Mouse (Mus musculus) G1E (cell line): ENCODE measurements at regions not wholly inside any gene's neighbourhood (a gene's known extent, or its start where the extent isn't known, plus 50 kb on each side); places are given as distances from the start of the nearest gene placed in this dataset.

Experiments
- ATAC-seq: 2 replicates; pipeline ENCODE4 v1.8.0; 2016; ENCODE audit warnings: mild to moderate bottlenecking; ENCODE audit not compliant: insufficient number of reproducible peaks, poor library complexity, low FRiP score, severe bottlenecking; ENCODE audit errors: extremely low read depth
- DNase-seq: peaks from one replicate; pipeline ENCODE4 v3.0.0; 2012; ENCODE audit warnings: low spot score
- H3K27me3 ChIP-seq: 2 replicates; pipeline ENCODE4 v1.6.1; 2012; ENCODE audit warnings: mild to moderate bottlenecking, low read length, inconsistent platforms; ENCODE audit not compliant: insufficient read depth
- H3K36me3 ChIP-seq: replicated peaks from 2 replicates; pipeline ENCODE3; 2012; ENCODE audit warnings: mild to moderate bottlenecking, inconsistent platforms
- H3K4me1 ChIP-seq: 2 replicates; pipeline ENCODE4 v1.6.1; 2012; ENCODE audit warnings: low read depth, low read length, inconsistent platforms, mixed read lengths; ENCODE audit not compliant: insufficient read depth
- H3K4me3 ChIP-seq: 2 replicates; pipeline ENCODE4 v1.5.1; 2012; ENCODE audit warnings: low read depth, mild to moderate bottlenecking, inconsistent platforms, low read length, moderate library complexity, mixed read lengths
- H3K9me3 ChIP-seq: replicated peaks from 2 replicates; pipeline ENCODE4 v1.6.1; 2012; ENCODE audit warnings: inconsistent platforms
- CTCF ChIP-seq: IDR thresholded peaks from 2 replicates; pipeline ENCODE4 v1.5.1; 2012; ENCODE audit warnings: low read depth, low read length, inconsistent platforms, mixed read lengths
- GATA1 ChIP-seq: IDR thresholded peaks from 2 replicates; pipeline ENCODE4 v1.6.1; 2012; ENCODE audit warnings: borderline replicate concordance, low read length, inconsistent platforms, mixed read lengths
- GATA2 ChIP-seq: IDR thresholded peaks from 2 replicates; pipeline ENCODE4 v1.6.1; 2012; ENCODE audit warnings: low read depth, low read length, inconsistent platforms, borderline replicate concordance
- POLR2AphosphoS5 ChIP-seq: IDR thresholded peaks from 2 replicates; pipeline ENCODE4 v1.6.1; 2012; ENCODE audit warnings: low read depth, low read length, inconsistent platforms; ENCODE audit not compliant: insufficient replicate concordance
- TAL1 ChIP-seq: conservative IDR thresholded peaks from 2 replicates; pipeline ENCODE4 v1.6.1; 2012; ENCODE audit warnings: low read depth, low read length, inconsistent platforms, mixed read lengths

DNA sequence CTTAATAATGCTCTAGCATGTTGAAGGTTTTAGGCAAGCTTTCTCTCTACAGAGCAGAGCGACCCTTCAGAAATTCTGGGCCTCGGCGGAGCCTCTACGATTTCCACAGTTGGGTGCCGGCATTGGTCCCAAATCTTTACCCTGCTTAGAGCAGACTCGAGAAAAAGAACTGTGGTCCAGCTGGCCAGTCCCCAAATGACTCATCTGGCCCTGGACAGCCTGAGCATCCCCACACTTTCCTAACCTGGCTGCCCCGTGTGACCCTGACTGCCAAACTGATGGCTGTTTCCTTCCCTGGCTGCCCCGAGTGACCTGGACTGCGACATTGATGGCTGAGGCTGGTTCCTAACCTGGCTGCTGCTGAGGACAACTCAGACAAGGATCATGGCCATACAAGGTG, 191.0 kb upstream of the Bmper start:
- Histone ChIP-seq H3K4me1 (no peaks in the 10 kb centered on the region), H3K4me3 (no peak overlapping the region), H3K36me3 (no peaks in the 10 kb centered on the region), H3K9me3 (no peaks in the 10 kb centered on the region), H3K27me3 (peaks cover 23% of the 10 kb centered on the region; the same call in 1 of the 2 replicates)
- DNase-seq, result no peak
- ATAC-seq, result no peak
- TF ChIP-seq POLR2AphosphoS5 (no peak), GATA2 (no peak), GATA1 (no peak), TAL1 (no peak), CTCF (no peak)

DNA sequence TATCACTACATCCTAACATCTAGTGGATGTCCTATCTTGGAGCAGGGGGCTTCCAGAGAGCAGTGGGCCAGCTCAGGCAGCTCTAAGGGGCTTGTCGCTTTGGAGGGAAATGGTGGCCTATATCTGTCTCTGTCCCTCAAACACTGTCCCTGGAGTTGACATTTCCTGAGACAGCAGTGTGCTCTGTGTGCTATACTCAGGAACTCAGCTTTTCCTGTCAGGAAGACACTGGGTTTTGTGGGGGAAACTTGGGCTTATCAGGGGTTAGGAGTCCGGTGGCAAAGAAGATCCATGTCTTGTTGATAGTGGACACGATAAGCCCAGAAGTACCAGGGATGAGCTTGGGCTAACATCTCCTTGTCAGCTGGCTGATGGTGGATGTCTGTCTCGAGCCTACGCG, 187.6 kb upstream of the Bmper start:
- ATAC-seq, result no peak
- DNase-seq, result no peak

DNA sequence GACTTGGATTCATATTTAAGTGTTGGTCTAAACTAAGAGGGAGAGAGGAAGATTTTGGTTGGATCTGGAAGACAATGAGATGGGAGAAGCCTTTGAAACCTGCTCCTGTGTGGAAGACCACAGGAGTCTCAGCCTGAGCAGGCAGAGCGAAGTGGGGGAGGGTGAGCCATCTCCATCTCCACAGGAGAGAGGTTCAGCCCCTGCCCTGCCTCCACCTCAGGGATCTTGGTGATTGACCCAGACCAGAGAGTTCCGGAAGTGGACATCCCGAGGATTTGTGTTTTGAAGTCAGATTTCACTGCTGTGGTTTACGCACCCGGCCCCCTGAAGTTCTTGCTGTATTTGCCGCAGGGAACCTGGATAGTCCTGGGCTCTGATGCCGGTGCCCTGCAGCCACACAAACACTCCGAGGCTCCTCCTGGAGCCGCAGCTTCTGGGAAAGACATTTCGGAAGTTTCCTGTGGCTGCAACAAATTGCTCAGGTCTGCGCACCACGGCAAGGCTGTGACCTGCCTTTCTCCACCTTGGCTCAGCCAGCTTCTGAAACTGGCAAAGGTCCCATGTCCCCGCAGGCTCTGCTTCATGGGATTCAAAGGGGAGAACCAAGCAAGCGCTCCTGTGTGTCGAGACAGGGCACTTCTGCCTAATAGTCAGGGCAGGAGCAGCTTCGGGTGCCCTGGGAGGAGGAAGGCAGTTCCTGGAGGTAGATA, 186.8 kb upstream of the Bmper start:
- H3K27me3 ChIP-seq, result peaks cover 21% of the 10 kb centered on the region
- no peak for TF ChIP-seq GATA1
- TF ChIP-seq CTCF, result no peak
- TF ChIP-seq TAL1, result no peak
- TF ChIP-seq GATA2, result no peak
- no peak for TF ChIP-seq POLR2AphosphoS5
- DNase-seq, result no peak
- no peaks in the 10 kb centered on the region for H3K9me3 ChIP-seq
- ATAC-seq, result no peak
- H3K4me3 ChIP-seq, result no peak overlapping the region
- H3K36me3 ChIP-seq, result no peaks in the 10 kb centered on the region
- no peaks in the 10 kb centered on the region for H3K4me1 ChIP-seq

More for the DNA sequence above, 187.6 kb upstream of the Bmper start:
- Histone ChIP-seq H3K36me3 (no peaks in the 10 kb centered on the region), H3K9me3 (no peaks in the 10 kb centered on the region), H3K27me3 (peaks cover 23% of the 10 kb centered on the region), H3K4me1 (no peaks in the 10 kb centered on the region), H3K4me3 (no peak overlapping the region)
- no peak for TF ChIP-seq GATA1
- TF ChIP-seq GATA2, result no peak
- TF ChIP-seq POLR2AphosphoS5, result no peak
- no peak for TF ChIP-seq CTCF
- TF ChIP-seq TAL1, result no peak

DNA sequence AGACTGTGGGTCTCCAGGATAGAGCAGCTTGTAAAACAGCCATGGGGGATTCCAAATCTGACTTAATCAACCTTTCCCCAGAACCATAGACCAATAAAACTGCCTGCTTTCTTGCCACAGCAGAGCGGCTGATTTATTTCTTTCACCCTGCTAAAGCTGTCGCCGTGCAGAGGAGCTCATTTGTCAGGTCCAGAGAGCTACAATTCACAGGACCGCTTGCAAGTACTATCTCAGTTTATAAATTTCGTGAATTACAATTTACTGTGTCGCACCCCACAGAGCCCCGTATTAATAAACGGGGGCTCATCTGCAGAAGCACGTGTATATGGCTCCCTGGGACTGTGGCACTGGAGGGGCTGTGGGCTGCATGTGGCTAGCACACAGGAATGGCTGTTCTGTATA, 185.4 kb upstream of the Bmper start:
- no peaks in the 10 kb centered on the region for H3K4me1 ChIP-seq
- no peaks in the 10 kb centered on the region for H3K36me3 ChIP-seq
- no peak overlapping the region for H3K4me3 ChIP-seq
- TF ChIP-seq GATA1, result no peak
- no peak for TF ChIP-seq POLR2AphosphoS5
- TF ChIP-seq GATA2, result no peak
- TF ChIP-seq TAL1, result no peak
- no peak for TF ChIP-seq CTCF
- ATAC-seq (no peak), DNase-seq (no peak)
- peaks cover 23% of the 10 kb centered on the region for H3K27me3 ChIP-seq
- no peaks in the 10 kb centered on the region for H3K9me3 ChIP-seq

DNA sequence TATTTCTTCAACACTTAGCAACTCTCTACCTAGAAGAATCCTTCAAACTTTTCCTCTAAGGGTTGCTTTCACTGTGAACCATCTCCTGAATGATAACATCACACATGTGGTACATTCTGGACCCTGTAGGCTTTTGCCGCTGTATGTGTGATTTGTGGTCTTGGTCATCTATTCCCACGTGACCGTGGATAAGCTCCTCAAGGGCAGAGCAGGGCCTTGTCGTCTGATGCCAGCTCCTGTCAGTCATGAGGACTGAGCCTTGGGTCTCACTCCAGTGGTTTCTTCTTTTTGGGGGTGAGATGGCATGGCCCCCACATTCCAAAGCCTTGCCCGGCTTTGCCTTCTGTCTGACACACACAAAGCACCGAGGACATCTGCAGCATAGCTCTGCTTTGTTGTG, 183.3 kb upstream of the Bmper start:
- no peak for ATAC-seq
- no peak for DNase-seq

DNA sequence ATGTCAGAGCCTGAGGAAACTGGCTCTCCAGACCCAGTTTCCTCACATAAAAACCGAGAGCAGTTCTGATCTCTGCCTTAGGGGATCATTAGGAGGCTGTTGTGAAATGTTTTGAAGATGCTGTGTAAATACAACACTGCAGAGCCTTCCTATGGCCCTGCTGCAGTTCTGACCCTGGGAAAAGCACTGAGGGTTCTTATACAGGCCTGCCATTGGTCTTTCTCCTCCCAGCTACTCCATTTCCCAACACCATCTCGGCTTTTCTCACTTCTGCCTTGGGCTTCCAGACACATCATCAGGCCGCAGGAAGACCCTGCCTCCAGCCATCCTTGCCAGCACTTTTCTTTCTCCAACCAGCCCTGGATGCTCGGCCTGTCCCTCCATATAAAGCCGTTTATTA, 181.9 kb upstream of the Bmper start:
- DNase-seq, result no peak
- ATAC-seq, result no peak
- Histone ChIP-seq H3K4me1 (no peaks in the 10 kb centered on the region), H3K36me3 (no peaks in the 10 kb centered on the region), H3K27me3 (peaks cover 23% of the 10 kb centered on the region), H3K9me3 (no peaks in the 10 kb centered on the region), H3K4me3 (no peak overlapping the region)
- TF ChIP-seq POLR2AphosphoS5 (no peak), CTCF (no peak), GATA2 (no peak), GATA1 (no peak), TAL1 (no peak)

More for the DNA sequence above, 183.3 kb upstream of the Bmper start:
- H3K4me1 ChIP-seq, result no peaks in the 10 kb centered on the region
- H3K4me3 ChIP-seq, result no peak overlapping the region
- no peaks in the 10 kb centered on the region for H3K36me3 ChIP-seq
- H3K9me3 ChIP-seq, result no peaks in the 10 kb centered on the region
- no peak for TF ChIP-seq GATA2
- TF ChIP-seq CTCF, result no peak
- TF ChIP-seq POLR2AphosphoS5, result no peak
- no peak for TF ChIP-seq TAL1
- TF ChIP-seq GATA1, result no peak
- H3K27me3 ChIP-seq, result peaks cover 23% of the 10 kb centered on the region
